Mouse (Mus musculus): ENCODE measurements around the gene Gna12.

Gene Gna12

GRCm38 (mm10) chr5:140830314-140831063 is at the start of gene Gna12:
Gene Gna12 (minus strand): TSS chr5:140830431.
- DNase-seq (ENCODE audit: low read depth, low spot score), result peak; percentile 100

DNA sequence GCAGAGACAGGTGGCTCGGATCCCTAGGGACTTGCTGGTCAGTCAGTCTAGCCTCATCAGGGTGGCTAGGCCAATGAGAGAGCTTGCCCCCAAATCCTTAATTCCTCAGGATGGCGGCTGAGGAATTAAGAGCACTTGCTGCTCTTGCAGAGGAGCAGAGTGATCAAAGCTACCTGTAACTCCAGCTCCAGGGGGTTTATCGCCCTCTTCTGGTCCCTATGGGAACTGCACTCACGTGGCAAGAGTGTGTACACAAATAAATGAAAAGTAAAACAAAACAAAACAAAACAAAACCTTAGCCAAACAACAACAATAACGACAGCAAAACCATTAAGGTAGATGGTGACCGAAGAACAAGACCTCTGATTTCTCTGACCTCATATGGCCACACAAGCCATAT is 48.4 kb upstream of the Gna12 start:
- no peak for DNase-seq (ENCODE audit: low read depth, low spot score)

- DNase-seq (ENCODE audit: low read depth, low spot score), result no peak
Observed at GRCm38 (mm10) chr5:140873736-140874307, 43.6 kb upstream of the Gna12 start.

DNA sequence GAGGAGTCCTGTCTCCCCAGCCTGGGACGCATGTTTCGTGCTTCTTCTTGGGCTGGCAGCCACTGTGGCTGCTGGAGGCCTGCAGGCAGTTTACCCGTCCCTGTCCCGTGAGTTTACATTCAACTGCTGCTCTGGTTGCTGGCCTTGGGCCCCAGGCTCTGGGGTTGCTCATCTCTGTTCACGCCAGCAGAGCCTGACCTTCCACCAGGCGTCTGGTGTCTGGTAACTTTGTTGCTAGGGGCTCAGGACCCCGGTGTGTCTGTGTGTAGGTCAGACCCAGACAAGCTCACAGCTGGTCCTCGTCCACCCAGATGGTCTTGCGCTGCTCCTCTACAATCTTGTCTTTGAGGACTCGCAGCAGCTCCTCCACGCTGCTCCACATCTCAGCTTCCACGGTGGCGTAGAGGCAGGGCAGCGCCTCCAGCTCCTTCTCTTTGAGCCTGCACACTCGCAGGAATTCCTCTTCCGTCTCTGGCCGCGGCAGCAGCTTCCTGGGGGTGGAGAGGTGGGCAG is 42.9 kb upstream of the Gna12 start:
- DNase-seq (ENCODE audit: low read depth, low spot score), result peak; percentile 48

- no peak for DNase-seq (ENCODE audit: low read depth, low spot score)
Observed at GRCm38 (mm10) chr5:140872532-140873038, 42.4 kb upstream of the Gna12 start.

DNA sequence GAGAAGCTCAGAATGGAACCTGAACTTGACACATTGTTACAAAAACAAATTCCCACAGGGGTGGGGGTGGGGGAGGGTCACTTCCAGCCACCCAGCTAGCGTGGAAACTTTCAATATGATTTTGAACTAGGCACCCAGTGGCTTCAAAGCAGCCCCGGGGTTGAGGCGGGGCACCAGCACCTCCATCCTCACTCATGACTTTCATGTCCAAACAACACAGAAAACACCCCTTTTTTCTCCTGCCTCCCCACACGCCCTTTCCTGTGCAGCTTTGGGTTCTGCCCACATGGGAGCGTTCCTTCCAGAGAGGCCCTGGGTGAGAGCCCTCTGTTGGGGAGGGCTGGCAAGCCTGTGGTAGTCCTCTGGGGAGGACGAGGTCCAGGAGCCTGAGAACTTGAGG is 41.0 kb upstream of the Gna12 start:
- no peak for DNase-seq (ENCODE audit: low read depth, low spot score)

DNA sequence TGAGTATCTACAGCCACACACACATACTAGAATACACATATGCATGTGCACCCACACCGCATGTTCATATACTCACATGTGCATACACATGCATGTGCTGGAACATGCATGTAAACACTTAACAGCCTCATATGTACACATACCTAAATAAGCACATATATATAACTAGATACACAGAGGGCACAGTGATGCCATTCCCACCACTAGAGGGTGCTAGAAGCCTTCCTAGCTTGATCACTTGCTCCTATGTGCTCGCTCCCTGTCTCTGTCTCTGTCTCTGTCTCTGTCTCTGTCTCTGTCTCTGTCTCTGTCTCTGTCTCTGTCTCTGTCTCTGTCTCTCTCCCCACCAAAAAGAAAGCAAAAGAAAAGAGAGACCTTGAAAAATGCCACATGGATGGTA is 38.8 kb upstream of the Gna12 start:
- DNase-seq (ENCODE audit: low read depth, low spot score), result peak; percentile 78

GRCm38 (mm10) chr5:140859730-140860129 is 29.5 kb upstream of the Gna12 start:
- no peak for DNase-seq (ENCODE audit: low read depth, low spot score)

DNA sequence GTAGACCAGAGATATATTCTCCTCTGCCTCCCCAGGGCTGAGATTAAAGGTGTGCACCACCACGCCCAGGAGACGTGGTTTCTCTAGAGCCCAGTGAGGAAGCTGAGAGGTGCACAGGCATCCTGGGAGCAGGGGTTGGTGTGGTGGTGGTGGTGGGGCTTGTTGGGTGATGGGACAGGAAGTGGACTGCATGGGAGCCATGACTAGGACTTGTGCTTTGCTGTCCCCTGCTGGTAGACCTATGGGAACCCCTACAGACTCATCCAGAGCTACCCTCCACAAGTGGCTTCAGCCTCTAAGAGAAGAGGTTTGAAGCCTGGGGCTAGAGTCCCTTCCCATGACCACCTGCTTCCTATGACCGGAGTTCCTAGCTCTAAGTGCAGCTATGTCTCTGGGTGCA is 28.1 kb upstream of the Gna12 start:
- no peak for DNase-seq (ENCODE audit: low read depth, low spot score)

DNA sequence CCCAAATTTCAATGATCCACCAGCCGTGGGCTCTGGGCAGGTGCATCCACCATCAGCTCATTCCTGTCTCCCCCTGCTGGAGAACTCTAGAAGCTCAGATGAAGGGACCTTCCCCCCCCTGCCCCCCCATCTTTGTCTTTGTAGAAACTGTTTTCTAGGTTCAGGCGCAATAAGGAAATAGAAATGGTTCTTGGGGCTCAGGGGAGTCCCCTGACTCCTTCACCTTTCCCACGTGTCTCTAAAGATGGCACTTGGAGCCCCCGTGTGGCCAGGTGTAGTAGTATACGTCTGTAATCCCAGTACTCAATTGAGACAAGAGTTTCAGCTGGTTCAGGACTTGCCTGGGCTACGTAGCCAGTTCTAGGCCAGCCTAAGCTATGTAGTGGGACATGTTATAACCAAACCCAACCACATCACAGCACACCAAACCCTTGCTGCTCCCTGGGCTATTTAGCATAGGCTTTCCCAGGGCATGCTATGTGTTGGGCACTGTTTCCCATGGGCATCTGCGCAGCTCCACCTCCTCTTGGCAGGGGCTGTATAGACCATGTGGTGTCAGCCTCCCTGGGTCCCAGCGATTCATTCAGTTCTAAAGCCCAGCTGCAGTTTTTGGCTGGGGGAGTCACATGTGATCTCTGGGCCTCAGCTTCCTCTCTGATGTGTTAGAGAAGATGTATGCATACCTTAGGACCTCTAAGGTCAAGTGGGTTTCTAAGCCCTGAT is 27.4 kb upstream of the Gna12 start:
- peak; percentile 41 for DNase-seq (ENCODE audit: low read depth, low spot score)

DNA sequence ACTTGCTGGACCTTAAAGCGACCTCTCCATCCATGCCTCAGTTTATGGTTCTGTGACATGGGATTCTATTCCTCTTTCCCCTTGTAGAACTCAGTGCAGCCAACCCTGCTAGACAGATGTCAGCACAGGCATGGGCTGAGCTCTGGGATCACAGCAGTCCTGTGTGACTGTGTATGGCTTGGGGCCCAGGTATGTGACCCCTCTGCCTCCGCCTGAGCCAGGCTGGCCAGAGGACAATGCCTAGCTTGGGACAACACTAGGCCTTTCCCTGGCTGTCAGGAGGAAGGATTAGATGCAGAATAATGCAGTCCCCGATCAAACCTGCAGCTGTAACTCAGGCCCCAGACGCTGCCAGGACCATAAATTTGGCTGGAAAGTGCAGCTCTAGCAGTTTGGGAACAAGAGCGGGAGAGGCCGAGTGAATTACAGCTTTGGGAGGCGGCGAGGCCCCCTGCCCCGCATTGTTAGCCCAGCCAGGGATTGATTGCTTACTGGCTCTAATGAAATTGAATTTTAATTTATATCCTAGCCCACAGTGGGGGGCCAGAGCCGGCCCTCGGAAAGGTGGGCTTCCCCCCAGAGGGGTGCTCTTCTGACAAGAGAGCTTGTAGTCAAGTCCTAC is 25.8 kb upstream of the Gna12 start:
- no peak for DNase-seq (ENCODE audit: low read depth, low spot score)

DNA sequence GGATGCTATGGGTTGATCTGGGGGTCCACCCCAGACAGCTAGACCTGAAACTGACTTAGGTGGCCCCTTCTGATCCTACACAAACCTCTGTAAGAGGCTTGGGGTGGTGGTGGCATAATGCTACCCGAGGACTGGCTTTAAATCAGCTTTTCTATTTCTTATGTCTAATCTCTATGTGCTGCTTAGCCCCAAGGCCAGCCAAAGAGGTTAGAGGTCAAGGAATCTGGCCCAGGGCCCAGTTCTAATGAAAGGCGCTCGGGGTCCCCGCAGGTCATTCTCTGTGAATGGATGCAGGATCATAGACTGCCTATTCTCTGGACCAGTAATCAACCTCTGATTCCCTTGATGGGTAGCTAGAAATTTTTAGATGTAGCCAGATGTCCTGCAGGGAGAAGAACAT is 24.5 kb upstream of the Gna12 start:
- DNase-seq (ENCODE audit: low read depth, low spot score), result no peak

- DNase-seq (ENCODE audit: low read depth, low spot score), result no peak
Observed at GRCm38 (mm10) chr5:140853723-140854122, 23.5 kb upstream of the Gna12 start.

GRCm38 (mm10) chr5:140852435-140852996 is 22.3 kb upstream of the Gna12 start:
- no peak for DNase-seq (ENCODE audit: low read depth, low spot score)

DNA sequence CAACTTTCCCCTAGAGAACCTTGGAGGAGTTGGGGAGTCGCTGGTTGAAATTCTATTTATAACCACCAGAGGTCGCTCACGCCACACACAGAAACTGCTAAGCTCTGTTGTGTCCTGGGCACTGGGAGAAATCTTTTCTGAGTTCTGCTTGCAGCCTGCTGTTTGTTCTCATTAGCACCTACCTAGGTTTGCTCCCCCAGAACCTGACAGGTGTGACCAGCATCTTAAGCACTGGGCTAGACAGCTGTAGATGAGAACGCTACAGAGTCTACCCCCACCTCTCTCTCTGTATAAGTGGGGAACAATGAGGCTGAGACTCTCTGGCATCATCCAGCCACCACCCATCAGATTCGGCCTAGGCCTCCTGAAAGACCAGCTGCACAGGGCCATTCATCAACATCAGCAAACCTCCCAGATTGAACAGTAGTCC is 17.1 kb upstream of the Gna12 start:
- DNase-seq (ENCODE audit: low read depth, low spot score), result peak; percentile 82

DNA sequence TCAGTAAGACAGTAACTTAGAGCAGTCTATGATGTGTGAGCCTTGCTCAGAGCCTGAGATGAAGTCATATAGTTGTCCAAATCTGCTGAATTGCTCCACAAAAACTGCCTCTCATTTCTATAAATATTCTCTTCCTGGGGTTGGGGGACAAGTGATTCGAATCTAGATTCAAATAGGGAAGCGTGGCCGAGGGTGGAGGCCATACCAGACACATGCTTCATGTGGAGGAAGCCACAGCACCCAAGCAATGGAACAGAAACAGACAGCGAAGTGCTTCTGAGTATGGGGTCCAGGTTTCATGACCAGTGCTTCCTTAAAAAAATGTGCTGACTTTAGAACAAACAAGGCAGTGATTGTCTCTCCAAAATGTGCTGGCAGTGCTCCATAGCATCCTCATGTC is 11.7 kb upstream of the Gna12 start:
- no peak for DNase-seq (ENCODE audit: low read depth, low spot score)

- DNase-seq (ENCODE audit: low read depth, low spot score), result no peak
Observed at GRCm38 (mm10) chr5:140831064-140831431, 817 bp upstream of the Gna12 start.

GRCm38 (mm10) chr5:140829911-140830294 is 328 bp downstream of the Gna12 start:
- DNase-seq (ENCODE audit: low read depth, low spot score), result no peak

DNA sequence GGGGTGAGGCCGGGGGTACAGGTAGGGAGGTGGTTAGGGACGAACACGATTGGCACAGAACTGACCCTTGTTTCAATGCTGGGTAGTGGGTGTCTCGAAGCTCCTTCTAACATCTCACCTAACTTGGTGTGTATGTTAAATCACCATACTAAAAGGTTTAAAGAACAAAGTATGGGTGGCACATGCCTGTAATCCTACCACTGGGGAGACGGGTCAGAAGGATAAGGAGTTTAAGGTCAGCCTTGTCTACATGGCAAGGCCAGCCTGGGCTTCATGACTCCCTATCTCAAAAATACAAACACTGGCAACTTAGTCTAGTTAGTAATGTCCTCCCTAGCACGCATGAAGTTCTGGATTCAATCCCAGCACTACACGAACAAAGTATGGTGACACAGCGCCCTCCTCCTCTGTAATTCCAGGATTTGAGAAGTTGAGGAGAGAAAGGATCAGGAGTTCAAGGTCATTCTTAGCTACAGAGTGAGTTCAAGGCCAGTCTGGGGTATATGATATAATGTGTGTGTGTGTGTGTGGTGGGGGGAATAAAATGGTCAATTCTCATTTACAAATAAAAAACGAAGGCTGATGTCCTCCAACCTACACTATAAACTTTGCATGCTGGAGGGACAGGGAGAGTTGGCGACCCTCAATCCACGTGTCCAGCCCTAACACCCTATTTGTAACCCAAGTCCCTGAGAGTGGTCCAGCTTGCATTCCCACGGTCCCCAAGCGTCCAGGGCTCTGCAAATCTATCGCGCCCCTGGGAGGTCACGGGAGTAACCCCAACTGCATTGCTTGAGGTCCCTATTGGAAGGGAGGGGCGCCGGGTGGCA is 935 bp downstream of the Gna12 start:
- peak; percentile 74 for DNase-seq (ENCODE audit: low read depth, low spot score)

DNA sequence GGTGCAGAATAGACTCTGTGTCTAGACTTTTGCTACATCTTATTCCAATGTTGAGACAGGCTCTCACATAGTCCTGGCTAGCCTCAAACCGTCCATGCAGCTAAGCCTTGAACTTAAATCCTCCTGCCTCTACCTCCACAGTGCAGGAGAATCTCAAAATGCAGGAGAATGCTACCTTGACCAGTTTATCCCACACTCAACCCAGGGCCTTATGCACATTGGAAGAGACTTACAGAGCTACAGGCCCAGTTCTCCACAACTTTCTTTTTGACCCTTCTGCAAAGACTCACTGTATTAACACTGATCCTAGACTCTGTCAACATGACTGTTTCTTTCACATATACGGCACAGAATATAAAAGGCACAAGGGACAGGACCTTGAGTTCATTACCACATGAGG is 1.9 kb downstream of the Gna12 start:
- no peak for DNase-seq (ENCODE audit: low read depth, low spot score)

- no peak for DNase-seq (ENCODE audit: low read depth, low spot score)
Observed at GRCm38 (mm10) chr5:140827896-140828295, 2.3 kb downstream of the Gna12 start.
